Mouse (Mus musculus): ENCODE measurements around the gene Rpl38. TPM values are rescaled to one million over a fixed set of nuclear protein-coding genes. Genes with fewer than 3 reads are reported as not detected.

Rpl38 gene
- 1,000 to 10,000 TPM in 1 of 2 experiments, 100 to 1,000 TPM in 1; 952 to 1,003 TPM for total RNA-seq (2021)
- long read RNA-seq, experiment 1, transcript Rpl38-203 (4 exons, 457 nt) = minor isoform, 7 of 104 reads
- long read RNA-seq, experiment 1, transcript Rpl38-204 (5 exons, 371 nt) = major isoform, 64 of 104 reads
- long read RNA-seq, experiment 1, transcript Rpl38-201 (5 exons, 364 nt) = minor isoform, 27 of 104 reads
- long read RNA-seq, experiment 1, partial matches to known transcripts = 3 of 104 reads
- long read RNA-seq, experiment 1, other reads (novel, unspliced or antisense) = 0 of 104 reads
- long read RNA-seq, experiment 2, transcript Rpl38-204 (5 exons, 371 nt) = major isoform, 86 of 137 reads
- long read RNA-seq, experiment 2, transcript Rpl38-201 (5 exons, 364 nt) = minor isoform, 39 of 137 reads
- long read RNA-seq, experiment 2, partial matches to known transcripts = 1 of 137 reads
- long read RNA-seq, experiment 2, other reads (novel, unspliced or antisense) = 4 of 137 reads

- DNase-seq (ENCODE audit: low spot score in 2 of 2) = peak; percentile 96 to 99
Measured at GRCm38 (mm10) chr11:114668301-114668710, at the start of gene Rpl38. Rpl38 (plus strand) TSS chr11:114668524.

- DNase-seq (ENCODE audit: low spot score in 2 of 2) = no peak
Measured at GRCm38 (mm10) chr11:114618697-114619417, 49.5 kb upstream of the Rpl38 start.

GRCm38 (mm10) chr11:114626071-114626690 is 42.1 kb upstream of the Rpl38 start:
- DNase-seq (ENCODE audit: low spot score in 2 of 2) = no peak

DNA sequence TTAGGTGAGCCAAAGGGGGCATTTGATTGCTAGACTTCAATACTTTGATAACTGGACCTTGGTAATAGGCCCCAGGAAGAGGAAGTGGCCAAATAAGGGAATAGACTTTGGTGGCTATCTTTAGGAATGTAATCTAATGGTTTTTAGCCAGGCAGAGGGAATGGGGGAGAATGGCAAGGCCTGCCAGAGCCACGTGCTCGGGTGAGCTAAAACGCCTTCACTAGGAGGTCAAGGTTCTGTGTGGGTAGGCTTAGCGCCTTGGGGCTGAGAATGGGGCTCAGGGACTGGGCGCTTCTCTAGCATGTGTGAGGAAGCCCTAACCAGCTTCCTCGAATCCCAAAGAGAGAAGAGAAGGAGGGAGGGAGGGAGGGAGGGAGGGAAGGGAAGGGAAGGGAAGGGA is 41.3 kb upstream of the Rpl38 start:
- no peak for DNase-seq (ENCODE audit: low spot score in 2 of 2)

- no peak for DNase-seq (ENCODE audit: low spot score in 2 of 2)
Measured at GRCm38 (mm10) chr11:114628032-114628431, 40.3 kb upstream of the Rpl38 start.

DNA sequence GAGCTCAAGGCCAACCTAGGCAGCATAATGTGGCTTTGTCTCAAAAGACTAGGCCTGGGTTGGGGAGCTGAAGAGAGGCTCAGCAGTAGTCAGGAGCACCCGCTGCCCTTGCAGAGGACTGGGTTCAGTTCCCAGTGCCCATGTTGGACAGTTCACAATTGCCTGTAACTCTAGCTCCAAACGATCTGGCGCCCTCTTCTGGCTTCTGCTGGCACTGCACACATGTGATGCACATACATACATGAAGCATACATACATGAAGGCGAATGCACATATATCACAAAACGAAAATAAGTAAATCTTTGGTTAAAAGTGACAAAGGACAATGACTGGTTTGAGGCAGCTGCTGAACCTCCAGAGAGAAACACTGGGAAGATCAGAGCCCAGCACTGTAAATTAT is 38.3 kb upstream of the Rpl38 start:
- DNase-seq (ENCODE audit: low spot score in 2 of 2) = no peak

- no peak for DNase-seq (ENCODE audit: low spot score in 2 of 2)
Measured at GRCm38 (mm10) chr11:114632266-114632665, 36.1 kb upstream of the Rpl38 start.

GRCm38 (mm10) chr11:114636292-114636691 is 32.0 kb upstream of the Rpl38 start:
- DNase-seq (ENCODE audit: low spot score in 2 of 2) = peak; percentile 85 to 91

DNA sequence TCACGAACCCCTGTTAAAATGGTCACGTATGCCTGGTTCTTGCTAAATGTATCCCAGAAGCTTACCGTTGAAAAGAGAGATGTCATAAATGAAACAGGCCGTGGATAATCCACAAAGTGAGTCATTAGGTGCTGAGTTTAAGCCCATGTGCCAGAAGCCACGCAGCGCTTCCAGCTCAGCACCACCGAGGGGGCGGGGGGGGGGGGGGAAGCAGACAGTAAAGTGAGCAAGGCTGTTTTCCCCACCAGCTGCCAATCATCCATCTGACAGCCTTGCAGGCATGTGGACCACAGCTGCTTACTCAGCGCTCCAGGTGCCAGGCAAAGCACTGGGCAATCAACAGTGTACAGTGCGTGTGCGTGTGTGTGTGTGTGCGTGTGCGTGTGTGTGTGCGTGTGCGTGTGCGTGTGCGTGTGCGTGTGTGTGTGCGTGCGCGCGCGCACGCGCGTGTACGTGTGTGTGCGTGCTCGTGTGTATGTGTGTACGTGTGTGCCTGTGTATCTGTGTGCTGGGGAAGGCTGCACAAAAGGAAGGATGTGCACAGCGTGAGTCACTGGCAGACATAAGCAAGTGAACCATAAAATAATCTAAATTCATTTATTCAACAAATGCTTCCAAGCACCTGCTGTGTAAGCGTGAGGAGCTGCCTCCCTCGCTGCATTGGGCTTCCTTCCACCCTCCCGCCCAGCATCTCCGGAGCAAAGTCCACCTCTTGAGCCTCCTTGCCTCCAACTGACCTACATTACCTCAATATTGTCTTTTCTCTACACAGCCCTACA is 31.4 kb upstream of the Rpl38 start:
- DNase-seq (ENCODE audit: low spot score in 2 of 2) = peak; percentile 38 to 43

DNA sequence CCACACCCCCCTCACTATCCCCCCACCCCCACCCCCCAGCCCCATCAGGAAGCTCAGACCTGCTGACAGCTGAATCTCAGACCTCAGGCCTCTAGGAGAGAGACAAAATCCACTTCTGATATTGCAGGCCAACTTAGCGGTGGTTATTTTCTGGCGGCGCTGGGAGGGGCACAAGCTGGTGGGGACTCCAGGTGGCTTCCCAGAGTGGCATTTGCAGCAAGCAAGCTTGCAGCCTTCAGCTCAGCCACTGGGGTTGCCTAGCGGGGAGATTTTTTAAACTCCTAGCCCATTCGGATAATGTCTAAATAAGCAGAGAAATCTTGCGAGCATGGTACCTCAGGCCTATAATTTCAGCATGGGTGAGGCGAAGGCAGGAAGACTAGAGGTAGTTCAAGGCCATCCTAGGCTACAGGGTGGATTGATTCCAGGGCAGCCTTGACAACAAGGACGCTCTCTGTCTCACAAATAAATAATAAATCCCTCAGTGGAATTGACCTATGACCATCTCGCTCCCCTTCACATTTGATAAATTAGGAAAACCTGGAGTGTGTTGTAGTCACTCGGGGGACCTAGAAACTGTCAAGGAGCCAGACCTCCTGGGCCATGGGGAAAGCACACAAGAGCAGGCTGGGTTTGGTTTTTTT is 29.6 kb upstream of the Rpl38 start:
- DNase-seq (ENCODE audit: low spot score in 2 of 2) = no peak

DNA sequence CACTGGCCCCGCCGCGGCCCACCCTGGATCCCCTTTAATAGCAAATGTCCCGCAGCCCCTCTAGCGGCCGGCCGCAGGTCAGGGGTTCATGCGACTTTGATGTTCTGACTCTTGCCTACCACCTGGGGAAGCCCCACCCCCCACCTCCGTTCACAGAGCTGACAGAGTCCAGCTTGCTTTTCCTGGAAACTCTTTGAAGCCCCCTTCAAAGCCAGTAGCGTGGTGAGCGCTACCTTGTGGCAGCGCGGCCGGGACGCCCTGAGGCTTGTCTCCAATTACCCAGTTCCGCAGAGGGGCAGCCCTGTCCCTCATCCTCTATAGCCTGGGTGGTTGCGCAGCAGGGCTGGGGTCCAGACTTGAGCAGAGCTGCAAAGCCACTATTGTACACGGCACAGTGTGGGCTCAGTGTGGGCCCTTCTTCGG is 28.6 kb upstream of the Rpl38 start:
- no peak for DNase-seq (ENCODE audit: low spot score in 2 of 2)

DNA sequence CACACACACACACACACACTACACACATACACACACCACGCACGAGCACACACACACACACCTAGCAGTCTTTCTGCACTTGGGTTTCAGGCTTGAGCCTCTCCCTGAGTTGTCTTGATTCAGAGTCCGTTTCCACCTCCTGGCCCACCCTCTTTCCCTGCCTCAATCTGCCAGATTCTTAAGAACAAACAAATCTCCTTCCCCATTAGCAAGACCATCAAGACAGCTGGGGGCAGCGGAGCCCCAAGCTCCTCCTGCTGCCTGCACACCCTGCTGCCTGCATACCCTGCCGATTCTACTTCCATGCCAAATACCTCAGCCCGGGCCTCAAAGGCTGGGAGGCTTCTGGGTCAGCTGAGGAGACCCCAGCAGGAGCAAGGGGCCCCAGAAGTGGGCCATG is 27.7 kb upstream of the Rpl38 start:
- DNase-seq (ENCODE audit: low spot score in 2 of 2) = no peak

- DNase-seq (ENCODE audit: low spot score in 2 of 2) = no peak
Measured at GRCm38 (mm10) chr11:114641136-114641535, 27.2 kb upstream of the Rpl38 start.

GRCm38 (mm10) chr11:114642184-114642583 is 26.1 kb upstream of the Rpl38 start:
- no peak for DNase-seq (ENCODE audit: low spot score in 2 of 2)

- DNase-seq (ENCODE audit: low spot score in 2 of 2) = no peak
Measured at GRCm38 (mm10) chr11:114642926-114643325, 25.4 kb upstream of the Rpl38 start.

GRCm38 (mm10) chr11:114644122-114644521 is 24.2 kb upstream of the Rpl38 start:
- DNase-seq (ENCODE audit: low spot score in 2 of 2) = no peak

- no peak for DNase-seq (ENCODE audit: low spot score in 2 of 2)
Measured at GRCm38 (mm10) chr11:114649510-114649909, 18.8 kb upstream of the Rpl38 start.

DNA sequence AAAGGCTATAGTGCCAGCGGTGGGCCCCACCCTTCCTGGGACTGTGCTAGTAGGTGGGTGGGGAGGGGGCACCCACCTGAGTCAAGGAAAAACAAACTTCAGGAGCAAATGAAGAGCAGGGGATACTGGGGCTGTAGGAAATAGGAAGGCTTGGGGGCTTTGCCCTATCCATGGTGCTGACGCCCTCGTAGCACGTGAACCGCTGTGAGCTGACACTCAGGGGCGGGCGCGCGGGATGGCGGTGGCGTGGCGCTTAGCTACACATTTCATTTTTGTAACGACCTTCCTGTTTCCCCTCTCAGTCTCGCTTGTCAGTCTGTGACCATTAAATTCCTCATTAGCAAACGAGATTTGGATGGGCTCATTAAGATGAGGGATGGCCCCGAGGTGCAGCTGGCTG is 15.8 kb upstream of the Rpl38 start:
- DNase-seq (ENCODE audit: low spot score in 2 of 2) = no peak

- no peak for DNase-seq (ENCODE audit: low spot score in 2 of 2)
Measured at GRCm38 (mm10) chr11:114653664-114654063, 14.7 kb upstream of the Rpl38 start.

DNA sequence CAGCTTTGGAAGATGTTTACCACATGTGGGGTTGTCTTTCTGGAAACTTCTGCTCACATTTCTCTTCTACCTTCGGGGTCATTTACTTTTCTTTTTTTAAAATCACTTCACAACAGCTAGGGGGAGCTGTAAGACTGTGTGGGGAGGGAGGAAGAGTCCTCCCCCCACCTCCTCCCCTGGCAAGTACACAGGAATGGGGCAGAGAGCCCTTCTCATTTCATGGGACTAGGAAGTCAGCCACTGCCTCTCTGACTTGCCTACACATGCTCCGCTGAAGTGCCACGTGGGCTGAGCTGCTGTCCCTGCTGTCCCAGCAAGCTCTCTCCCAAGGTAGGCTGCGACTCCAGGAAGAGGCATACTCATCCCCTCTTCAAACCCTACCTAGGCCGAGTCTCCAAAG is 13.8 kb upstream of the Rpl38 start:
- DNase-seq (ENCODE audit: low spot score in 2 of 2) = peak in 1 of 2 experiments; percentile 33

All from left cerebral cortex, adult 18-20 months (tissue).